Comparison of ENCODE assay signal across 8 mouse cellular contexts in the genomic region with DNA sequence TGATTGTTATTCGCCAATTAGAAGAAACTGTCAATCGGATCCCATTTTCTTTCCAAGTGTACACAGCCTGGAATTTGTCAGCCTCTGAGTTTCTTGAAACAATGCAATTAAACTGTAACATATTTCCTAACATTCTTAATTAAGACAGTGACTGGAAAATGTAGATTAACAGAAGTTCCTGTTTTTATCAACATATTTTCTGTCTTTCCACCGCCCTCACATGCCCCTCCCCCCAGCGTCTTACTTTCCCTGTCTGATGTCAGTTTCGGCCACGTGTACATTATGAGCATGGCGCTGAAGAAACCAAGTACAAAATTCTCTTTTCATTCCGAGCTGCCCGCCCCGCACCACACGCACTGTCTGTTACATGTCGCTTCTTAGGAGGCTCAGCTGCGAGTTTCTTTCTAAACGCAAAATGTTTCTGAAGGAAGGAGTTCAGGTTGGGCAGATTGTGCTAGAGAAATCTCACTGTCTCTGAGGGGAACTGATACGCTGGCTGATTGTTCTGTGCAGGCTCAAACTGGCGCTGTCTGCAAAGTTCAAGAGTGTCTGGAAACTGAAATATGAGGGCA.
A peak's percentile ranks its signal among the peaks of the same experiment; 100 is the strongest.
DNase-seq lines count a peak whose midpoint lies in the region; ATAC-seq and TF ChIP-seq lines count a peak whose summit lies in the region.

No protein-coding gene starts in this region.

- H3K27me3 ChIP-seq in cerebellum, adult 2 months (ENCODE audit: control insufficient read depth, insufficient read depth, low read length), result no peaks in the 10 kb centered on the region
- H3K27me3 ChIP-seq in heart, embryonic 15.5 days, result no peaks in the 10 kb centered on the region
- no peaks in the 10 kb centered on the region for H3K27me3 ChIP-seq in liver, embryonic 14.5 days (ENCODE audit: control insufficient read depth, insufficient read depth, low read length)
- H3K27me3 ChIP-seq in neural tube, embryonic 11.5 days (ENCODE audit: control insufficient read depth, insufficient read depth, low read length), result no peaks in the 10 kb centered on the region

- H3K4me3 ChIP-seq in cerebellum, adult 2 months (replicated peaks; ENCODE audit: insufficient read depth, low read depth, low read length), result no peak overlapping the region
- peak overlapping the region; percentile 6; the same call in 1 of the 2 replicates for H3K4me3 ChIP-seq in heart, embryonic 15.5 days
- H3K4me3 ChIP-seq in liver, embryonic 14.5 days (ENCODE audit: insufficient read depth in 1 of 2, low read depth in 2 of 2, low read length in 2 of 2), result 0 out of 4 replicates have a peak overlapping the region, but pooled peaks of 1 of the 2 experiments have one; percentile 16
- no peak overlapping the region for H3K4me3 ChIP-seq in neural tube, embryonic 11.5 days (ENCODE audit: low read depth, low read length)

- peak overlapping the region; percentile 51 for H3K4me2 ChIP-seq in heart, embryonic 15.5 days
- H3K4me2 ChIP-seq in liver, embryonic 14.5 days (ENCODE audit: low read depth), result peak overlapping the region; percentile 36
- H3K4me2 ChIP-seq in neural tube, embryonic 11.5 days (ENCODE audit: low read depth), result no peak overlapping the region; the same call in 1 of the 2 replicates

- H3K4me1 ChIP-seq in cerebellum, adult 2 months (ENCODE audit: control insufficient read depth, insufficient read depth, low read length), result peaks cover 6% of the 10 kb centered on the region
- peaks cover 21% of the 10 kb centered on the region for H3K4me1 ChIP-seq in heart, embryonic 15.5 days (replicated peaks)
- H3K4me1 ChIP-seq in liver, embryonic 14.5 days (replicated peaks; ENCODE audit: control insufficient read depth in 2 of 2, insufficient read depth in 2 of 2, low read length in 1 of 2), result peaks cover 0 to 14% of the 10 kb centered on the region in 2 experiments; a peak in 2 of 4 replicates
- peaks cover 64% of the 10 kb centered on the region for H3K4me1 ChIP-seq in neural tube, embryonic 11.5 days (ENCODE audit: control insufficient read depth, insufficient read depth, low read length)

- TF ChIP-seq POLR2A in cerebellum, adult 2 months (IDR thresholded peaks at IDR 0.05; ENCODE audit: borderline replicate concordance, insufficient read depth, low read length), result no peak

- peak; percentile 60 for ATAC-seq in common myeloid progenitor, adult 5-6 weeks (replicated peaks; ENCODE audit: low read depth, poor library complexity, severe bottlenecking)
- ATAC-seq in heart, embryonic 15.5 days (replicated peaks; ENCODE audit: insufficient number of reproducible peaks, insufficient read depth, low FRiP score, low read depth), result no peak
- peak; percentile 49; the same call in 1 of the 2 replicates for ATAC-seq in liver, embryonic 14.5 days (ENCODE audit: insufficient read depth)
- ATAC-seq in neural tube, embryonic 11.5 days (ENCODE audit: insufficient read depth, low FRiP score, low TSS enrichment), result no peak

- DNase-seq in cerebellum, adult 2 months, result peak; percentile 34 to 40
- DNase-seq in cerebellum, adult 11 months, result no peak
- DNase-seq in kidney, postnatal 10 days, result peak; percentile 64
- DNase-seq in liver, embryonic 14.5 days (ENCODE audit: low read depth in 3 of 3, low spot score in 3 of 3), result peak in 2 of 3 experiments; percentile 23 to 30
- peak; percentile 63 for DNase-seq in neural tube, embryonic 11.5 days (ENCODE audit: low spot score)
- peak; percentile 77 for DNase-seq in thymus, postnatal 14 days

- TF ChIP-seq CTCF in cerebellum, adult 2 months (IDR thresholded peaks at IDR 0.05; ENCODE audit: borderline replicate concordance, insufficient read depth, low read depth, low read length), result no peak
- TF ChIP-seq CTCF in liver, embryonic 14.5 days (IDR thresholded peaks at IDR 0.05; ENCODE audit: low read depth), result no peak

- no peaks in the 10 kb centered on the region for H3K9me3 ChIP-seq in heart, embryonic 15.5 days (replicated peaks)
- H3K9me3 ChIP-seq in liver, embryonic 14.5 days (ENCODE audit: control insufficient read depth, low read length), result no peaks in the 10 kb centered on the region
- no peaks in the 10 kb centered on the region for H3K9me3 ChIP-seq in neural tube, embryonic 11.5 days (ENCODE audit: control insufficient read depth, low read length)

- H3K36me3 ChIP-seq in heart, embryonic 15.5 days, result no peaks in the 10 kb centered on the region
- no peaks in the 10 kb centered on the region for H3K36me3 ChIP-seq in liver, embryonic 14.5 days (replicated peaks; ENCODE audit: control insufficient read depth, insufficient read depth, low read depth)
- no peaks in the 10 kb centered on the region for H3K36me3 ChIP-seq in neural tube, embryonic 11.5 days (ENCODE audit: control insufficient read depth, insufficient read depth, low read length)

- H3K27ac ChIP-seq in cerebellum, adult 2 months (ENCODE audit: insufficient read depth, low read length), result no peak overlapping the region
- H3K27ac ChIP-seq in heart, embryonic 15.5 days, result no peak overlapping the region
- H3K27ac ChIP-seq in liver, embryonic 14.5 days, result no peak overlapping the region
- H3K27ac ChIP-seq in neural tube, embryonic 11.5 days (ENCODE audit: low read depth, low read length), result peak overlapping the region; percentile 89

- H3K9ac ChIP-seq in heart, embryonic 15.5 days, result no peak overlapping the region; the same call in 1 of the 2 replicates
- H3K9ac ChIP-seq in liver, embryonic 14.5 days (replicated peaks), result no peak overlapping the region
- peak overlapping the region; percentile 2; the same call in 1 of the 2 replicates for H3K9ac ChIP-seq in neural tube, embryonic 11.5 days (ENCODE audit: low read length)

- no peak for TF ChIP-seq EP300 in liver, embryonic 14.5 days (IDR thresholded peaks at IDR 0.05; ENCODE audit: low read depth)

- 66% methylated on average over 16 of the region's 16 CpGs for WGBS in cerebellum, adult 2 months
- 37% methylated on average over 16 of the region's 16 CpGs for WGBS in heart, embryonic 15.5 days
- WGBS in liver, embryonic 14.5 days (ENCODE audit: insufficient replicate concordance), result 22% methylated on average over 16 of the region's 16 CpGs
- WGBS in neural tube, embryonic 11.5 days, result 40% methylated on average over 16 of the region's 16 CpGs

Comparison
In these comparisons a context has a peak if more than half of its experiments do, and no peak if none do; other contexts are left out.
1. ATAC-seq: peak in common myeloid progenitor, adult 5-6 weeks (single experiment) and liver, embryonic 14.5 days (single experiment); none in heart, embryonic 15.5 days (single experiment) and neural tube, embryonic 11.5 days (single experiment).